Mouse (Mus musculus) urinary bladder, adult 2 months (tissue): ENCODE results near the gene Olfr656. TPM values are rescaled to one million over a fixed set of nuclear protein-coding genes. Genes with fewer than 3 reads are reported as not detected.

Source experiments
- DNase-seq: peaks from one replicate; pipeline ENCODE4 v3.0.0; 2022; ENCODE audit warnings: low spot score
- polyA plus RNA-seq: library from polyadenylated mRNA; depleted of rRNA; stranded (reverse); fragments of >200 nt; gene quantifications from 2 replicates; pipeline ENCODE4 v1.2.3, GENCODE M21; 2012; rRNA removed

Gene Olfr656
- not detected in 2 replicates for polyA plus RNA-seq

GRCm38 (mm10) chr7:104613655-104614054, at the start of gene Olfr656:
TSS of gene Olfr656 (plus strand) at chr7:104613955.
- no peak for DNase-seq

DNA sequence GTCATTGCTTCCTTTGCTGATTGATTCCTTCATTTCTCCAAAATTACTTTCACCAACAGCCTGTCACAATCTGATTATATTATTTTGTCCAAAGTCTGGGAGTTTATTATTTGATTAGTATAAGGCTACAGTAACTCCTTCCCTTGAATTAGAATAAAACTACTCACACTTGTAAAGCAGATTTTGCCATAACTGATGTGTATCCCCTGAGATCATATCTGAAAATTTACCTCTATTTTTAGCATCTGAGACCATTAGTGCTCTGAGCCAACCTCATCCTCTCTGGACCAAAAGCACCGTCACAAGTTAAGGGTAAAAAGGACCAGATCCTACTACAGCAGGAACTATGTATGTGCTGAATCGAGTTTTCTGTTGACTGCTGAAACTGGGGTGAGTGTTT, 36.7 kb upstream of the Olfr656 start, which contains the start of gene Olfr653:
TSS of gene Olfr653 (plus strand) at position 301 of the 400 bp plus-strand sequence.
- DNase-seq = no peak

DNA sequence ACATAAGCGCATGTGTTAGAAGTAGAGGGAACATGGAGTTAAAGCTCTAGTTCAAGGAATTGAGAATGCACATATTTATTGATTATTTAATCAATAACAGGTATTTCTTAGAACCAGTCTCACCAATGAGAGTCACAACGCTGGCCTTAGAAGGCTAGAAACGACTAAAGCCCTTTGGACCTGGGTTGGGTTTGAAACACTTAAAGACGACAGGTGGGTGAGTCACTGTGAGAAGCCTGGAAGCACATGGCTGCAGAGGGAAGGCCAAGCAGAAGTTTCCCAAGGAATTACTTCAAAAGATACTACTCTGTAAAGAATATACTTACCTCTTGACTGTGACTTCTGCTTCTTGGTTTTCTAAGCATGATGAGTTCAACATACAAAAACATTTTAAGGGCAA, 32.9 kb upstream of the Olfr656 start:
- no peak for DNase-seq

DNA sequence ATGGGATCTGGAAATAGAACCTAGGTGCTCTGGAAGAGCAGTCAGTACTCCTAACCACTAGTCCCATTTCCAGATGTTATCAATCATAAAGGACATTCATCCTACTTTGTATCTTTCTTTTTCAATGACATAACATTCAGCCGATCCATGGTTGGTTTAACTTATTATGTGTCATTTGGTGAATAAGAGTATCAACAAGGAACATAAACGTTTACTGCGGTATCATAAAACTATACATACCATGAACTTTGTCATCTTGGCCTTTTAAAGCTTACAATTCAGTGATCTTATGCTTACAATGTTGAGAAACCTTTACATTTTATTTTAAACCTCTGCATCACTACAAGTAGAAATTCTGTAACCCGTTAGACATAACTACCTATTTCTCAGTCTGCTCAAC, 32.3 kb upstream of the Olfr656 start:
- DNase-seq = no peak

DNA sequence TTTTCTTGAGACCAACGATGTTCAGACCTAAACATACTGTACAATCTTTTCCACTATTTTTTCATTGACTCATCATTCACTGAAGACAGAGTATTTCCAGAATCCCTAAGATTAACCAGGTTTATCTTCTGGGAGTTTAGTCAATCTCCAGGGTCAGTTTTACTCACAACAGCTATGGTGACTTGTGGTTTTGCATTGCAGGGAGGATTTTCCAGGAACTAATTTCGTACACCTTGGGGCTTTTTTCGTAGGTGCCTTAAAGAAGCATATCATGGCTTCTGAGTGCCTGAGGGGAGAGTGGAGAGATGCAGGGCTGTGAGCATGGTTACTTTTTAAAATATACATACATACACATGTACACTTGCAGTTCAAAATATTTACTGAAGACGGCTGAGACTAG, 27.0 kb upstream of the Olfr656 start, which contains the start of gene Olfr654:
TSS of gene Olfr654 (plus strand) at position 301 of the 400 bp plus-strand sequence.
- no peak for DNase-seq

GRCm38 (mm10) chr7:104588274-104588673, 25.5 kb upstream of the Olfr656 start:
- DNase-seq = no peak

DNA sequence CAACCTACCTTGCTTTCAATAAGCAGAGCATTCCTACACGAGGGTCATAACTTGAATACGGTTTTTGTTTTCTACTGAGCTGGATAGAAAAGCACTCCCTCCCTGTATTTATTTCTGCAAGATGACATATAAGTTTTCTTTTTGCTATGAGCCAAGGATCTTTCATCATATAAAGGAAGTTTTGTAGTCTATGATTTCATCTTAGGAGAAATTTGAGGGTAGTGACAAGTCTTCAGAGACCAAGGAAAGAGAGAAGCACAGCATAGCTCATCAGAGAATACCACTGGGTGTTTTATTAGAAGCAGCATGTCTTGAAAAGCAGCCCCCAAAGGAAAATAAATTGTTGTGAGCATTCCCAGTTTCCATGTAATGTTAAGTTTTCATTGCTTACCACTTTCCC, 12.1 kb upstream of the Olfr656 start, which contains the start of gene Olfr655:
TSS of gene Olfr655 (minus strand) at position 101 of the 400 bp plus-strand sequence.
- DNase-seq = no peak

- no peak for DNase-seq
These were observed 10.6 kb upstream of the Olfr656 start for GRCm38 (mm10) chr7:104603173-104603572.

- DNase-seq = no peak
These were observed 9.0 kb upstream of the Olfr656 start for GRCm38 (mm10) chr7:104604727-104605126.

- DNase-seq = no peak
These were observed 10.7 kb downstream of the Olfr656 start, which contains the start of gene Olfr657 for GRCm38 (mm10) chr7:104624494-104624893. TSS of gene Olfr657 (plus strand) at chr7:104624794.

DNA sequence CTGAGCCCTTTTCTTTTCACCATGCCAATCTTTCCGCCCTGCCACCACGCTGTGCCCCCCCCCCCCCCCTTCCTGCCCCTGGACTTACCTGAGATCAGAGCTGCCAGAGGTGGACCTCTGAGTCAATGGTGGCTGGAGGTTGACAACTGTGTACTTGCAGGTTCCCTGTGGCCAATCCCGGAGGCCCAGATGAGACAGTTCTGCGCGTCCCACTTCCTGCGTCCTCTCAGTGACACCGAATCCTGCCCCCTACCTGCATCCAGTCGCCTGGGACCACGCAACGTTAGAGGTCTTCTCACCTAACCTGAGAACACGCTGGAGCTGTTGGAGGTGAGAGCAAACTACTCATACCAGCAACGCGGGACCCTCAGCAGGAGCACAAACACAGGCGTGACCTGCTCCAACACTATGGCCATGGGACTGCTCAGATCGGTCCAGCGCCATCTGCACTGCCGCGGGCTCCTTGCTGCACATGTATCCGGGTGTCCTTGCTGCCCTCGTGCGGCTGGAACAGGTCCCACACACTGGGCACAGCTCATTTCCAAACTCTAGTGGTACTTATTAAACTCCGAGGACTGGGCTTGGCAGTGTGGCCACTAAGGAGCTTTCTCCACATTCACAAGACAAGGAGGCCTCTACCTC, 33.2 kb downstream of the Olfr656 start, which contains the start of gene Olfr658:
TSS of gene Olfr658 (minus strand) at position 465 of the 642 bp plus-strand sequence.
- no peak for DNase-seq

- no peak for DNase-seq
These were observed 52.7 kb downstream of the Olfr656 start, which contains the start of gene Olfr659 for GRCm38 (mm10) chr7:104666453-104666852. TSS of gene Olfr659 (plus strand) at chr7:104666753.

Other genes with a start within 250 kb of the Olfr656 start
- 0.29 and 0.32 TPM in 2 replicates for gene Trim30b, start 244.1 kb upstream of the Olfr656 start, polyA plus RNA-seq
- 0.29 and 0.34 TPM in 2 replicates for gene Trim30c, start 213.1 kb upstream of the Olfr656 start, polyA plus RNA-seq
- 11.3 and 12.1 TPM in 2 replicates for gene Trim30a, start 148.8 kb upstream of the Olfr656 start, polyA plus RNA-seq
- gene Trim30d, start 106.1 kb upstream of the Olfr656 start, polyA plus RNA-seq = 7.9 and 8.7 TPM in 2 replicates
- not detected in 2 replicates for gene Olfr651, start 63.8 kb upstream of the Olfr656 start, polyA plus RNA-seq
- not detected in 2 replicates for gene Olfr652, start 53.1 kb upstream of the Olfr656 start, polyA plus RNA-seq
- not detected in 2 replicates for gene Olfr653, start 36.6 kb upstream of the Olfr656 start, polyA plus RNA-seq
- gene Olfr654, start 26.9 kb upstream of the Olfr656 start, polyA plus RNA-seq = not detected in 2 replicates
- not detected in 2 replicates for gene Olfr655, start 12.2 kb upstream of the Olfr656 start, polyA plus RNA-seq
- not detected in 2 replicates for gene Olfr657, start 10.8 kb downstream of the Olfr656 start, polyA plus RNA-seq
- not detected in 2 replicates for gene Olfr658, start 33.4 kb downstream of the Olfr656 start, polyA plus RNA-seq
- gene Olfr659, start 52.8 kb downstream of the Olfr656 start, polyA plus RNA-seq = not detected in 2 replicates
- gene Olfr661, start 72.5 kb downstream of the Olfr656 start, polyA plus RNA-seq = not detected in 2 replicates
- not detected in 2 replicates for gene Usp17le, start 163.5 kb downstream of the Olfr656 start, polyA plus RNA-seq
- gene Usp17lb, start 228.6 kb downstream of the Olfr656 start, polyA plus RNA-seq = not detected in 2 replicates
- gene Usp17la, start 243.1 kb downstream of the Olfr656 start, polyA plus RNA-seq = not detected in 2 replicates